Mouse (Mus musculus) ES-Bruce4 (cell line): Measurements from ENCODE around the gene Uqcc1. TPM values are rescaled to one million over a fixed set of nuclear protein-coding genes. Genes with fewer than 3 reads are reported as not detected.

Experiments used
- H3K27ac ChIP-seq: 2 replicates; pipeline ENCODE4 v1.5.1; 2012; ENCODE audit warnings: low read length, inconsistent platforms; ENCODE audit not compliant: insufficient read depth
- H3K27me3 ChIP-seq: 2 replicates; pipeline ENCODE4 v1.6.1; 2012; ENCODE audit warnings: mild to moderate bottlenecking, low read length, inconsistent platforms; ENCODE audit not compliant: control insufficient read depth, poor library complexity, insufficient read depth, severe bottlenecking
- H3K36me3 ChIP-seq: 2 replicates; pipeline ENCODE4 v1.6.1; 2012; ENCODE audit warnings: inconsistent platforms, mild to moderate bottlenecking, low read length, moderate library complexity; ENCODE audit not compliant: control insufficient read depth, poor library complexity, insufficient read depth, severe bottlenecking
- H3K4me1 ChIP-seq: one replicate; pipeline ENCODE4 v1.8.1; 2011; ENCODE audit warnings: low read length; ENCODE audit not compliant: control insufficient read depth, insufficient read depth
- H3K4me3 ChIP-seq: 2 replicates; pipeline ENCODE4 v1.5.1; 2011; ENCODE audit warnings: low read depth, mild to moderate bottlenecking, low read length
- H3K9ac ChIP-seq: 2 replicates; pipeline ENCODE4 v1.6.1; 2012; ENCODE audit warnings: low read depth, mild to moderate bottlenecking, inconsistent platforms; ENCODE audit not compliant: poor library complexity, severe bottlenecking
- H3K9me3 ChIP-seq: replicated peaks from 2 replicates; pipeline ENCODE4 v1.6.1; 2012; ENCODE audit warnings: mild to moderate bottlenecking, low read length, inconsistent platforms; ENCODE audit not compliant: control insufficient read depth, poor library complexity, insufficient read depth, severe bottlenecking
- CTCF ChIP-seq: IDR thresholded peaks from one replicate; pipeline ENCODE4 v1.8.1; 2011; ENCODE audit warnings: low read depth, low read length
- EP300 ChIP-seq: IDR thresholded peaks from 2 replicates; pipeline ENCODE4 v1.6.1; 2011; ENCODE audit warnings: low read depth, low read length; ENCODE audit not compliant: insufficient read depth
- POLR2A ChIP-seq: IDR thresholded peaks from one replicate; pipeline ENCODE4 v1.8.1; 2011; ENCODE audit warnings: low read length; ENCODE audit not compliant: insufficient read depth
- polyA plus RNA-seq: library from polyadenylated mRNA; stranded (reverse); fragments of >200 nt; gene quantifications from 2 replicates; pipeline ENCODE4 v1.2.4, GENCODE M21; 2011; ENCODE audit warnings: low read depth; ENCODE audit not compliant: missing spikeins, insufficient read depth, insufficient read length

The Uqcc1 gene
- polyA plus RNA-seq, 1 experiment, result 65.2 TPM

DNA sequence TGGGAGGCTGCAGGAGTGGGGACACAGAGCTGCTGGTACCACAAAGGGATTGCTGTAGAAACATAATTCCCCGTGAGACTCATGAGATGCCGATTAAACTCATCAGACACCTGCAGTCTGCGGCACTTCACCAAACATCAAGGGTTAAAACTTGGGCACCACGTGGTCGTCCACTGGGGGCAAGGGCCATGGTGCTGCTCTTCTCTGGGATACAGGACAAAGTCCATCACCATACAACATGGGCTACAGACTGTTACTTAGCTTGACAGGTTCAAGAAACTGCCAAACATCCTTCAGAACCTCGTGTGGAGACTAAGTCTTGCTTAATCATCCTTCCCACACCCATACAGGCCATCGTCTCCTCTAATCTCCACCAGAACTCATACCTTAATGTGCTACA, 70.0 kb downstream of the Uqcc1 start:
- no peak overlapping the region for H3K4me3 ChIP-seq
- H3K4me1 ChIP-seq, result no peaks in the 10 kb centered on the region
- H3K9me3 ChIP-seq, result no peaks in the 10 kb centered on the region
- H3K27ac ChIP-seq, result no peak overlapping the region
- H3K9ac ChIP-seq, result no peak overlapping the region
- no peaks in the 10 kb centered on the region for H3K36me3 ChIP-seq
- no peaks in the 10 kb centered on the region for H3K27me3 ChIP-seq
- TF ChIP-seq POLR2A, result no peak
- TF ChIP-seq CTCF, result no peak
- TF ChIP-seq EP300, result no peak

DNA sequence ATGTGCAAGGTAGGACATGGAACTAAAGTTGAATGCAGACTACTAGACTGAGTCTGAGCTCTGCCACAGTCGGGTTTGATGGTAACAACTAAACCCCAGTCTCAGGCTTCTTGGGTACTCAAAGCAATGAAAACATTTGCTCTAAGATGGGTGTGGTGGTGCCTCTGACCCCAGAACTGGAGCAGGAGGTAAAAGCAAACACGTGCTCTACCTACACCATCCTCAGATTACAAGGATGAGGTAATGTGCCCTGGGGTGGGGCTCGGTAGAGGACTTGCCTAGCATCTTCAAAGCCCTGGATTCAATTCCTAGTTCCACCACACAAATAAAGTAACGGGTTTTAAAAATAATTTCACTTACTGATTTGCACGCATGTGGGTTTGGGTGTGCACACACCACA, 77.6 kb downstream of the Uqcc1 start:
- Histone ChIP-seq H3K27ac (no peak overlapping the region), H3K36me3 (peaks cover 3% of the 10 kb centered on the region; the same call in 1 of the 2 replicates), H3K4me1 (peaks cover 4% of the 10 kb centered on the region), H3K9me3 (no peaks in the 10 kb centered on the region), H3K9ac (no peak overlapping the region), H3K4me3 (no peak overlapping the region), H3K27me3 (no peaks in the 10 kb centered on the region)
- TF ChIP-seq CTCF, result no peak
- TF ChIP-seq EP300, result no peak
- TF ChIP-seq POLR2A, result no peak

DNA sequence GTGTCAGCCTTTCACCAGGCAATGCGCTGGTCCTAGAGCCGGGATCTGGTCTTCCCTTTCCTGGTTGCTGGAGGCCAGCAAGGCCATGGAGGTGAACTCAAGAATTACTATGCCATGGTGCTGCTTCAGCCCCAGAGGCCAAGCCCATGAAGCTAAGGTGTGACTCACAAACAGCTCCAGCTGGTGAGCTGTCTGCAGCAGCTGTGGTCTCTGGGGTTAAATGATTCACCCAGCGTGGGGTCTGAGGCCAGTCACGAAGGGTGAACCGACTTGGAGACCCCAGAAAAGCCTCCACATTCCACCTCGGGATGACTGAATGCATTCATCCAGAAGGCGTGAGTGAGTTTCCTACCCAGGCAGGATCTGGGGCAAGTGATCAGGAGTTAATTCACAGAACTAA, 80.0 kb downstream of the Uqcc1 start:
- Histone ChIP-seq H3K27ac (no peak overlapping the region), H3K9me3 (no peaks in the 10 kb centered on the region), H3K4me3 (no peak overlapping the region), H3K4me1 (peaks cover 4% of the 10 kb centered on the region), H3K36me3 (peaks cover 3% of the 10 kb centered on the region), H3K27me3 (no peaks in the 10 kb centered on the region), H3K9ac (no peak overlapping the region)
- TF ChIP-seq POLR2A, result no peak

DNA sequence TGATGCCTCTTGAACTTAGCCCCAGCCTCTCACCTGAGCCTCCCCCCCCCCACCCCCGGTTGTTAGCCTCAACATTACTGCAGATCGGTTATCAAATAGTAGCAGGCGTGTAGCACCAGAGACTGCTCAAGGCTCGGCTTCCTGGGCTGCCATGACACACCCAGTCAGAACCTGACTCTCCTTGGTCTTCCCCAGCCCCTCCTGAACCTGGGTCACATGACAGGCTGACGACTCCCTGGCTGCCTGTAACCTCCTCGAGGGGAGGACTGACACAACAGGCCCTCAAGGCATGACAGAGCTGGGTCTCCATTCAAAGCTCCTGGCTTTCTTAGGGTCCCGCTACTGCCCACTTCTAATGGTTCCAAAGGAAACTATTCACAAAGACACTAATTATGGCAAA, 80.6 kb downstream of the Uqcc1 start:
- no peak overlapping the region for H3K4me3 ChIP-seq
- peaks cover 3% of the 10 kb centered on the region for H3K36me3 ChIP-seq

DNA sequence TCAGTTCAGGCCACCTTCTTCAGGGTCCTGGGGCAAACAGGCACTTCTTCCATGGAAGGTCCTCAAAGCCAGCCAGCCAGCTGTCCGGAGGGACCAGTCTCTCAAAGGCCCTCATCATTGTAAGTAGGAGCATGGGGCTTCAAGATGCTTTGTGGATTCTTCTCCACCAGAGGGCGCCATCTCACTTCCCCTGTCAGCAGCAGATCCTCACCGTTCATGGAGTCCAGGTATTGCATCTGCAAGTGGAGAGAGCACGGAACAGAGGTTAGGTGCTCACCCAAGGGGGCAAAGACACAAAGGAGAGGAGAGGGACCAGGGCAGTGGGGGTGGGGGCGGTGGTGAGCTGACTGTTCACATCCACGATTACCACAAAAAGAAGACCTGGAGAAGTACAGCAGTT, 81.8 kb downstream of the Uqcc1 start:
- Histone ChIP-seq H3K27me3 (no peaks in the 10 kb centered on the region), H3K9ac (no peak overlapping the region), H3K4me3 (no peak overlapping the region), H3K4me1 (peaks cover 4% of the 10 kb centered on the region), H3K9me3 (no peaks in the 10 kb centered on the region), H3K27ac (no peak overlapping the region), H3K36me3 (peaks cover 3% of the 10 kb centered on the region)
- TF ChIP-seq EP300, result no peak
- peak; percentile 92 for TF ChIP-seq CTCF

More for the DNA sequence above, 80.6 kb downstream of the Uqcc1 start:
- H3K4me1 ChIP-seq, result peaks cover 4% of the 10 kb centered on the region
- H3K27me3 ChIP-seq, result no peaks in the 10 kb centered on the region
- no peak overlapping the region for H3K9ac ChIP-seq
- TF ChIP-seq POLR2A, result no peak
- no peak for TF ChIP-seq CTCF
- no peak for TF ChIP-seq EP300
- no peaks in the 10 kb centered on the region for H3K9me3 ChIP-seq
- no peak overlapping the region for H3K27ac ChIP-seq

DNA sequence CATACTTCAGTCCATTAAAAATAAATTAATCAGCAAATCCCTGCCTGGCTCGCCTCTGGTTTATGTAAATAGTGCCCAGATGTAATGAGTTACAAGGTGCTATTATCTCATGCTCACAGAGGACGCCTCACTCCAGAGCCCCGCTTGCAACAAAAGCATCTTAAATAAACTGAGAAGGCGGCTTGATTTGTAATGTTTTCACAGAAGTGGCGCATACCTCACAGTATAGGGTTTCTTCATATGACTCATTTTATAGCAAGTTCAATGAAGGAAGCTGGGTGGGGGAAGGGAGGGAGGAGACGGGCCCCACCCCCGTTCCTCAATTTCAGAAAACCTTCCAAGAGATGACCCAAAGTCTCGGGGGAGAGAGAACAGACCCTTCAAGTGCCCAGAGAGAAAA, 83.2 kb downstream of the Uqcc1 start:
- Histone ChIP-seq H3K27ac (no peak overlapping the region), H3K4me1 (peaks cover 4% of the 10 kb centered on the region), H3K36me3 (peaks cover 3% of the 10 kb centered on the region), H3K9me3 (no peaks in the 10 kb centered on the region), H3K9ac (no peak overlapping the region), H3K27me3 (no peaks in the 10 kb centered on the region), H3K4me3 (no peak overlapping the region)
- TF ChIP-seq EP300 (no peak), POLR2A (no peak), CTCF (no peak)

DNA sequence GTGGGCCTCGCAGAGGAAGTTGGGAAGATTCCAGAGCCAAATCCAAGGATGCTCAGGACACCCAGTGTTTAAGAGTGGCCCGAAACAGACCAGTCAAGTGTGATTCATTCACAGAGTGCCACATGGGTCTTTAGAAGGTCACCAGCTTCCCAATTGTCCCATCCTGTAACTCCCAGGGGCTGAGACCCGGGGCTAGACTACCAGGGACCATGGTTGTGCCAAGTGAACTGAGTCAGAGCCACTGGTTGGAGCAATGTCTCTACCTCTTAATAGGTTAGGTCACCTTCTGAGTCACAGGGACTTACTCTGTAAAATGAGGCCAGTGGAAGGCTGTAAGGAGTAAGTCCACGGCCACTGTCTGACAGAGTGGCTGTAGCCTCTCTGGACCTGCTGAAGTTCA, 91.1 kb downstream of the Uqcc1 start:
- Histone ChIP-seq H3K27ac (no peak overlapping the region), H3K9me3 (no peaks in the 10 kb centered on the region), H3K4me1 (no peaks in the 10 kb centered on the region), H3K36me3 (no peaks in the 10 kb centered on the region), H3K4me3 (no peak overlapping the region), H3K9ac (no peak overlapping the region), H3K27me3 (no peaks in the 10 kb centered on the region)
- TF ChIP-seq POLR2A (no peak), EP300 (no peak), CTCF (no peak)
